Comparison of ENCODE assay signal across 14 mouse cellular contexts in genomic region chr10:62306483-62306882, GRCm38 (mm10). TPM values are rescaled to one million over a fixed set of nuclear protein-coding genes. Genes with fewer than 3 reads are reported as not detected.
DNase-seq lines count a peak whose midpoint lies in the region; ATAC-seq and TF ChIP-seq lines count a peak whose summit lies in the region.
"Had no signal": no experiment of that assay in that cellular context is flagged by ENCODE, and none has a peak within 500 bp of the region (broad histone marks: within the 10 kb centered on the region; RNA-seq: fewer than 3 reads in every experiment).

No protein-coding gene starts in this region.

- H3K4me3 ChIP-seq in kidney, postnatal 0 days (replicated peaks; ENCODE audit: low read depth, low read length): no peak overlapping the region
- H3K4me3 ChIP-seq in thymus, adult 2 months (ENCODE audit: control insufficient read depth, insufficient read depth, low read length): no peak overlapping the region
- no peak overlapping the region for H3K4me3 ChIP-seq in hindbrain, embryonic 14.5 days (replicated peaks; ENCODE audit: low read length)
- H3K4me3 ChIP-seq: neural tube, embryonic 15.5 days had no signal

- no peak overlapping the region for H3K4me2 ChIP-seq in kidney, postnatal 0 days (ENCODE audit: low read length)
- H3K4me2 ChIP-seq in hindbrain, embryonic 14.5 days (replicated peaks): no peak overlapping the region
- H3K4me2 ChIP-seq: neural tube, embryonic 15.5 days had no signal

- no peaks in the 10 kb centered on the region for H3K9me3 ChIP-seq in kidney, postnatal 0 days (replicated peaks; ENCODE audit: low read length)
- no peaks in the 10 kb centered on the region for H3K9me3 ChIP-seq in hindbrain, embryonic 14.5 days (ENCODE audit: control insufficient read depth, low read length)
- H3K9me3 ChIP-seq: neural tube, embryonic 15.5 days had no signal

- no peak for TF ChIP-seq POLR2A in thymus, adult 2 months (IDR thresholded peaks at IDR 0.05; ENCODE audit: control insufficient read depth, extremely low read depth, insufficient read depth, low read length, poor library complexity)

- H3K27ac ChIP-seq in kidney, postnatal 0 days: no peak overlapping the region
- H3K27ac ChIP-seq in thymus, adult 2 months (ENCODE audit: control insufficient read depth, insufficient read depth, low read length): no peak overlapping the region
- H3K27ac ChIP-seq in hindbrain, embryonic 14.5 days: no peak overlapping the region
- H3K27ac ChIP-seq: neural tube, embryonic 15.5 days had no signal

- DNase-seq in kidney, postnatal 0 days (ENCODE audit: low spot score): peak; percentile 39
- no peak for DNase-seq in kidney, adult 9 months
- DNase-seq in thymus, adult 2 months: peak; percentile 29
- DNase-seq in thymus, adult 18-20 months: no peak
- peak; percentile 36 for DNase-seq in heart, postnatal 4 days
- DNase-seq in testis, postnatal 10 days (ENCODE audit: low spot score): no peak
- DNase-seq in hindbrain, embryonic 14.5 days (ENCODE audit: low spot score): no peak
- DNase-seq: adrenal gland, postnatal 25 days; cerebellum, adult 18-20 months; lung, postnatal 10 days; right cerebral cortex, postnatal 14 days had no signal

- 44% methylated on average over 3 of the region's 3 CpGs for WGBS in kidney, postnatal 0 days
- WGBS in thymus, adult 2 months: 4% methylated on average over 3 of the region's 3 CpGs
- WGBS in hindbrain, embryonic 14.5 days: 69% methylated on average over 3 of the region's 3 CpGs

- no peak for TF ChIP-seq CTCF in kidney, postnatal 0 days (IDR thresholded peaks at IDR 0.05; ENCODE audit: low read depth)
- TF ChIP-seq CTCF in thymus, adult 2 months (IDR thresholded peaks at IDR 0.05; ENCODE audit: borderline replicate concordance, control insufficient read depth, extremely low read depth, insufficient read depth, low read length, poor library complexity): no peak

- no peaks in the 10 kb centered on the region for H3K27me3 ChIP-seq in kidney, postnatal 0 days (ENCODE audit: insufficient read depth, low read length)
- H3K27me3 ChIP-seq in thymus, adult 2 months (ENCODE audit: control insufficient read depth, insufficient read depth, low read length): no peaks in the 10 kb centered on the region
- H3K27me3 ChIP-seq in hindbrain, embryonic 14.5 days (ENCODE audit: control insufficient read depth, insufficient read depth, low read length): no peaks in the 10 kb centered on the region
- H3K27me3 ChIP-seq: neural tube, embryonic 15.5 days had no signal

- H3K4me1 ChIP-seq in kidney, postnatal 0 days (replicated peaks; ENCODE audit: insufficient read depth, low read length): peaks cover 2% of the 10 kb centered on the region; the same call in 1 of the 2 replicates
- H3K4me1 ChIP-seq in thymus, adult 2 months (replicated peaks; ENCODE audit: control insufficient read depth, insufficient read depth, low read length): peaks cover 8% of the 10 kb centered on the region
- H3K4me1 ChIP-seq in hindbrain, embryonic 14.5 days (replicated peaks; ENCODE audit: control insufficient read depth, insufficient read depth, low read length): no peaks in the 10 kb centered on the region

- H3K36me3 ChIP-seq in kidney, postnatal 0 days (ENCODE audit: insufficient read depth, low read length): peaks cover 9% of the 10 kb centered on the region; the same call in 1 of the 2 replicates
- no peaks in the 10 kb centered on the region; the same call in 1 of the 2 replicates for H3K36me3 ChIP-seq in thymus, adult 2 months (ENCODE audit: control insufficient read depth, insufficient read depth, low read length)
- H3K36me3 ChIP-seq in hindbrain, embryonic 14.5 days (replicated peaks; ENCODE audit: control insufficient read depth, insufficient read depth): peaks cover 22% of the 10 kb centered on the region; the same call in 1 of the 2 replicates

- no peak for ATAC-seq in kidney, postnatal 0 days (replicated peaks; ENCODE audit: low FRiP score, low read depth)
- no peak for ATAC-seq in hindbrain, embryonic 14.5 days (ENCODE audit: low FRiP score)

- no peak overlapping the region for H3K9ac ChIP-seq in kidney, postnatal 0 days (ENCODE audit: low read depth, low read length)
- no peak overlapping the region for H3K9ac ChIP-seq in hindbrain, embryonic 14.5 days
- H3K9ac ChIP-seq: neural tube, embryonic 15.5 days had no signal

RNA-seq across cellular contexts. Expression of gene Tacr2, which starts 54.2 kb away (rescaled TPM):
- not detected in 2 replicates for polyA plus RNA-seq in kidney, postnatal 0 days (2015; fragmentation: Nextera tagmentation; extraction: Ambion mirVana)
- polyA plus RNA-seq in thymus, adult 2 months (2012; rRNA removed): 0.19 and 0.38 TPM in 2 replicates
- total RNA-seq in heart, postnatal 4 days (2021): not detected
- 0.12 and 0.19 TPM in 2 replicates for polyA plus RNA-seq in hindbrain, embryonic 14.5 days (2014; fragmentation: Nextera tagmentation; extraction: Ambion mirVana)
- total RNA-seq: heart, postnatal 10 days; midbrain, postnatal 0 days had no signal

Comparison
In these comparisons a context has a peak if more than half of its experiments do, and no peak if none do; other contexts are left out.
1. DNase-seq: peak in kidney, postnatal 0 days (single experiment), thymus, adult 2 months (single experiment) and heart, postnatal 4 days (single experiment); none in kidney, adult 9 months (single experiment), thymus, adult 18-20 months (0 of 2), testis, postnatal 10 days (single experiment) and hindbrain, embryonic 14.5 days (single experiment).